Mouse (Mus musculus): ENCODE measurements at regions not wholly inside any gene's neighbourhood (a gene's known extent, or its start where the extent isn't known, plus 50 kb on each side); places are given as distances from the start of the nearest gene placed in this dataset.

DNA sequence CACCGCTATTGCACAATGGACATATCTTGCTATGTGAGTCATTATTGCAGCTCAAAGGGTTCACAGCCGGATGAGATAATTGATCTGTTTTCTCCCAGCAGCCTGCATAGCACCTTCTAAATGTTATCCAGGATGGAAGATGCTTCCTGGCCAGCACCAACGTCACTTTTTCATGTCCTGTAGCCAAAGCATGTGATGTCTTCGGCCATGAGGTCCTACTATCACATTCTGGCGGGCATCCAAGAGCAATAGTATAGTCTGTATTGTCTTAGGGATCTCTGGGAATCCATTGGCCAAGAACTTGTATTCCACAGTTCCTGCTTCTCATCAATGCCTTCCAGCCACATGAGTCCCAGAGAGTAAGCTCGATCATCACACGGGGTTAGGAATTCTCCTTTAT is 70.6 kb downstream of the Npy start:
- DNase-seq (ENCODE audit: low spot score): no peak

DNA sequence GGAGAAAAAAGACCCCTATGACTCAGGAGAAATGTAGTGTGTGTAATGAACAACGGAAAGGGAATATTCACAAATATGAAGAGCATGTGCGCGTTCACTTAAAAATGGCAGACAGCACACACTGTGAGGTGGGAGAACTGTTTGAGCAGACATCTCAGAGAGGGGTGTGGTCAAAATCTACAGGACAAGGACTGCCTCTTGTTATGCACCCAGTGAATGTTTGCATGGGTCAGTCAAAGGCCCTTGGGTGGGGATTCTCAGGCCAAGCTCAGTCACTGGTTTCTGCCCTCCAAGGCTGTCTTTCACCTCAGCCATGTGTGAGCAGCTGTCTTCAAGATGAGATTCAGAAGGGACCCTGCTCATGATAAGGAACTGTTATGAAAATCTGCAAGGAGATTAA is 76.6 kb downstream of the Npy start:
- DNase-seq (ENCODE audit: low spot score): no peak

DNA sequence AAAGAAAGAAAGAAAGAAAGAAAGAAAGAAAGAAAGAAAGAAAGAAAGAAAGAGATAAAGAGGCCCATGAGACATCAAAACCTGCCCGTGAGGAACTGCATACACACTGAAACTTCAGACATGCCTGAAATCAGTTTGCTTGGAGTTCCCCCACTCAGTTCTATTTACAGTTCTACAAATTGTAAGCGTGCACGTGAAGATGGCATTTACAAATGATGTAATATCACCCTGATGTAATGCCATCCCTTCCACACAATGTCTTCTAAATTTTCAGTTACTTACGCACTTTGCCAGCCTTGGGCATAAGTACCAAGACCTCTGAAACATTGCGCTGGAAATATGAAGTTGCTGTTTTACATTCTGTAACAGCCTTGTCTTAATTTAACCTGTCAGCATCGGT is 79.0 kb downstream of the Npy start:
- no peak for DNase-seq (ENCODE audit: low spot score)

DNA sequence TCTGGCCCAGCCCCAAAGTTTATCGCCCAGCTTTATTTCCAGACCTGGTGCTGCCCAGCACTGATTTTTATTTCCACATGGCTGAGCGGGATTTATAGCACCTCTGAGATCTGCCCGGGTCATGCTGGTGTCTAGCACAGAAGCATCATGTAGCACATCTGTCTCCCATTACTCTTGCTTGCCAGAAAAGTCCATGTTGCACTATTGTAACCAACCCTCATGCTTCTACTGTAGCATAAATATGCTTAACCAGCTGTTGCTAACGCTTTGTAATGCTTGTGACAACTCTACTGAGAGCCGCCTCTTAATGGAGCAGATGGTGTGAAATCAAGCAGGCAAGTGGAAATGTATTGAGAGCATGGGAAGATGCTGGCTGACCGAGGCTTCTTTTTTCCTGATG is 81.5 kb downstream of the Npy start:
- no peak for DNase-seq (ENCODE audit: low spot score)

DNA sequence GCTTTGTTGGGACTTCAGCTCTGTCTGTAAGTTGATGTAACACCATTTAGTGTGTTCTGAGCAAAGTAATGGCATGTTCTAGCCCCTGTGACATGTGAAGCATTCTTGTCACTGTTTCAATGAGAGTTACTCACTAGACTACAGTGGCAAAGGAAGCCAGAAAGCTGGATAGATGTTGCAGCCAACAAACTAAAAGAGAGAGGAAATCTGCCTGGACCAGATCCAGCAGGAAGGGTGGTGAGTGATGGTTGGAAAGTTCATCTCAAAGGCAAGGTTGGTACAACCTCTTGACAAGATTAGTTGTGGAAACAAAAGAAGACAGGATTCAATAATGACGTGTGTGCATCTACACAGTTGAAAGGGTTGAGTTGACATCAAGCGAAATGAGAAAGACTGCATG is 83.9 kb downstream of the Npy start:
- DNase-seq (ENCODE audit: low spot score): no peak

DNA sequence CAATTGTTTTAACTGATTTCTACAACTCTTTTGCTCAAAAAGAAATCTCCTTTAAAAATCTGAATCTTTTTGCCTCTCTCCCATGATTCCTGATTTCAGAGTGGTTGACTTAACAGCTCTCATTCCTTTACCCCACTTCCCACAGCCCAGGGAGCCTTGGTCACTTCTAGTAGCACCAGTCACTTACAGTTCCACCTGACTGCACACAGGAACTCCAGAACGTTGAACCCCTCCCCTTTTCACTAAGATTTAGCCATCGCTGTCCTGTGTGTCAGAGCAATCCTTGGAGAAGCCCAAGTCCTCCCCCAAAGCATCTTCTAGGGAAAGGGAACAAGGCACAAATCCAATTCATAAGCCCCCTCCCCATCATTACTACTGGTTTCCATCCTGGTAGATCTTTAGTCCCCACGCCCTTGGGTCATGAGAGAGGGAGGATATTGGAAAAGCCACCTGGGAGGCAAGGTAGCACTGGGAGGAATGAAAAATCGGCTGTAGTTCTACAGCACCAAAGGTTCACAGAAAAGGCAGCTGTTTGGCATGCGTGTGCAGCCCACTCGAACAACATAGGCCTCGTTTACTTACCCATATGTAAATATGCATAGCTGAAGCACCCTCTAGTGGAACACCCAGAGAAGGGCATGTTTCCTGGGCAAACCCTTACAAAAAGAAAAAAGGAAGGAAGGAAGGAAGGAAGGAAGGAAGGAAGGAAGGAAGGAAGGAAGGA is 96.7 kb downstream of the Npy start:
- no peak for DNase-seq (ENCODE audit: low spot score)

DNA sequence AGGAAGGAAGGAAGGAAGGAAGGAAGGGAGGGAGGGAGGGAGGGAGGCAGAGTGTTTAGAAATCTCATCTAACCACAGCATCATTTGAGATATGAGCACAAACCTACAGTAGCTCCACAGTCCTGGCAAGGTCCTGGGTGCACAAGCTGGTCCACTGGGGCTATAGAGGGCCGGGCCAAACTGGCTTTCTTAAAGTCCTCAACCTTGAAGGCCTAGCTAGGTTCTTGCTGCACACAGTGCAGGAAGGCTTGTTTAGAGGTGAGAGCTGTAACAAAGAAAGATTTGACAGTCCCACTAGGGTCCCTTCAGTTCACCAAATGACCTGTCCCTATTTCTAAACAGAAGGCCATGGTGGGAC is 97.3 kb downstream of the Npy start:
- no peak for DNase-seq (ENCODE audit: low spot score)

DNA sequence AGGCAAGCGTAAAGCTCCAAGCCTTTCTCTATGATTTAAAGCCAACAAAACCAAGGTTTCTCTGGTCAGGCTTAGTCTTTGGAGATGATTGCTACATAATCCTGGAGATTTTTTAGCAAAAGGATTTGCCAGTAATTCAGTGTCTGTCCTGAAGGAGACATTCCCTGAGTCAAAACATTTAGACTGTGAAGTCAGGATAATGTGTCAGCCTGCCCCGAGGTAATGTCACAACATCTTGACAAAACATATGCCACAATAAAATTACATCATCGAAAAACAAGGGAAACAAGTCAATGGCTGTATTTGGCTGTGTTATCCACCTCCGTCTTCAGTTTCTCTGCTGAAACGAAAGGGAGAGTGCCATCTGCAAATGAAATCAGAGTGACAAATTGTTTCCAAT is 101.8 kb downstream of the Npy start:
- no peak for DNase-seq (ENCODE audit: low spot score)

DNA sequence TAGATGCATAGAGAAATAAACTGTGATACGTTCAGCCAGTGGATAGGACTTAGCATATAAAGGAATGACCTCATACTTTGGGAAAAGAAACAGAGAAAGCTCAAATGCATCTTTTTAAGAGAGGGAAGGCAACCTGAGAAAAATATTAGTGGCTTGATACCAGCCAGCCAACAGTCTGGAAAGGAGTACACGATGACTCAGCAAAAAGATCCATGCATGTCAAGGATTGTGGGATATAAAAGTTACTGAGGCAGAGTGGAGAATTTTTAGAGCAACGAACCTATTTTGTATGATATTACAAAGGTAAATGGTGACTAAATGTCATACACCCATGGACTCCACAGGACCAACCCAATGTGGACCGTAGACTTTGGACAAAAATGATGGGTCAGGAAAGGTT is 105.6 kb downstream of the Npy start:
- no peak for DNase-seq (ENCODE audit: low spot score)

DNA sequence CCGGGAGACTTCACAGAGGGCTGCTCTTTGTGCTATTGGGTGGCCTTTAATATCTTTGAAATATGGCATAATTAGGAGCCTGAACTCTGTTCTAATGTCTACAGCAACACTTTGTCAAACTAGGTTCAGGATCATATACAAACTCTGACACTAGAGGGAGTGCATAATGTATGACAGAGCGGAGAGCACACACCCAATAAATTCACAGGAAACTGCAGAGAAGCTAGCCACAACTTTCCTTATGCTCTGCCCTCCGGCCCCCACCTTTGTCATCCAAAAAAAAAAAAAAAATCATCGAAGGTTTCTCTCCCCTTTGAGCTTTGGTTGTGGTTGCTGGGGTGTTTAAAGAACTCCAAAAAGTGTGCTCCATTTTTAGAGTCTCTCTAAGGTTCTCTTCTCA is 107.6 kb downstream of the Npy start:
- DNase-seq (ENCODE audit: low spot score): no peak

DNA sequence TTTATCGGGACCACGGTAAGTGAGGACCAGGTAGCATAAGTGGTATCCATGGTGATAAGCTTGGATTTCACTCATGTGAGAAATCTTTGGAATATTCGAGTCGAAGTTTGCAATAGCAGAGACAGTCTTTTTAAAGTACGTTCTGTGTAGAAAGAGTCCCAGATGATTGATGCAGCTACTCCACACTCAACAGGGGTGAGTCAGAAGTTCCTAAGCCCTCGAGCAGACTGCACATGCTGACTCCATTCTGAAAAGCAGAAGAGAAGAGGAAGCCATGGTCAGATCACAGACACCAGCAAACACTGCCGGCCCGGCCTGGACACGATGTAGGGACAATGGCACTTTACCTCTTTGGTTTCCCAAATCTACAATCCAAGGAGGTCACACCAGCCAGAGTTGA is 120.6 kb downstream of the Npy start:
- DNase-seq (ENCODE audit: low spot score): no peak

DNA sequence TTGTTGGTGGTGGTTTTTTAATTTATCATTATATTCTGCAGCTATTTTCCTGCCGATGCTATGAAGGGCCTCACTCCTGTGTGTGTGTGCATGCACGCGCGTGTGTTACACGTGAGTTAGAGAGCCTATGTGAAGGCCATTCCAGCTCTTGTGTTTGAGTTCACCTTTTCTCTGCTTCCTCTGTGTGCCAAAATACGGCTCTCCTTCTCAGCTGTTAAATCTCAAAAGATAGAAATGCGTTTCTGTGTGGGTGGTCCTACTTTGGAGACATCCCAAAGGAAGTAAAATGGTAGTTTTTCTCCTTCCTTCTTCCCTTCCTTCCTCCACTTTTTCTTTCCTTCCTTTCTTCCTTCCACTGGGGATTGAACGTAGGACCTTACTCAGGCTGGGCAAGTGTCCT is 136.4 kb downstream of the Npy start:
- DNase-seq (ENCODE audit: low spot score): no peak

DNA sequence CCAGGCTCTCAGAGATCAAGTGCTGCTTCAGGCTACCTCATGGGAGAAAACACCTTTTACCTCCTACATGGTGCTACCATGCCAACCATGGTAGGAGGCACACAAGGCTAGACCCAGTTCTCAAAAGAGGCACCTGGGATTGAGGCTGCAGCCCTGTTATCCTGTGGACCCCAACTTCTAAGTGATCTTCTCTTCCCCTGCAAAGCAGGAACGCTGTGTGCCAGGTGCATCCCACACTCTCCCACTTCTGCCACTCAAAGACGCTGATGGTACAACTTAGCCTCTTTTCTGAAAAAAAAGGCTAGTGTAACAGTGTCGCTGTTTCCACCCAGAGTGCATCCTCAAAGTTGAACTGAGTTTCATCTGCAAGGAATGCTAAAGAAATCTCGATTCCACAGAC is 138.7 kb downstream of the Npy start:
- no peak for DNase-seq (ENCODE audit: low spot score)

DNA sequence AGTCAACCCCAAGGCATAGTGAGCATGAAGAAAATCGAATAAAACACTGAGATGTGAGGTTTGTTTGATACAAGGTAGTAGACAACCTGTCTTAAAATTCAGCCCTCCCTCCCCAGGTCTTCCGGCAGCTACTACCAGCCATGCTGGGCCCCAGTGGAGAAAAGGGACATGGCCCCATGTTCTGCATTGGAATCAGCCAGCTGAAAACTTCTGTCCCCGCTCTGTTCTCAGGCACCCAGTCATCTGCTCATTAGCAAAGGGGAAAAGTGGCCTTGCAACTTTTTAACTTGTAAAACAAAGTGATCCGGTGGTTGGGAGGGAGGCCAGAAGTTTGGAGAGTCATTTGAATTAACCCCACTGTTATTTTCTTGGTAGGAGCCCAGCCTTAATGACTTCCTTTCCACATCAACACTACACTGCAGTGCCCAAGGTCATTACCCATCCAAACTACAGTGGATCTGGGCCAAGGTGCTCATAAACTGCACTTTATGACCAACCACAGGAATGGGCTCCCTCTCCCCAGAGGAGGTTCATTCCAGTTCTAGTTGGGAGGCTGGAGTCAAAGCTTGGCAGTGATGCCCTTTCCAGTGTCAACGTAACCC is 143.5 kb downstream of the Npy start:
- no peak for DNase-seq (ENCODE audit: low spot score)

DNA sequence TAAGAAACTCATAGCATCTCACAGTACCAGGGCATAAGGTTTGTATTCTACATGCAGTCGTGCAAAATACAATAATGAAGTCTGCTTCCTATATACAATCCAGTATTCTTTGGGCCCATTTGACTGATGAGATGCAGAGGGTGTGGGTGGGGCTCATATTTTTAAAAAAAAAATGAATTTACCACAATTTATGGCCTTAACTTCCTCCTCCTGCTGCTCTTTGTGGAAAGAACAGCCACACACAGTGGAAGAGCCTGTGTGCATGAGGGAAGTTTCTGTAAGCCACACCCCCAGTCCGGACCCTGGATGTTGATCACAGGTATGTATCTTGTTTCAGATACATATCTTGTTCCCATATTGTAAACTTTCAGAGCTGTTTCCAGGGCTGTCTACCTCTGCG is 143.5 kb upstream of the Mpp6 start:
- no peak for DNase-seq (ENCODE audit: low spot score)

DNA sequence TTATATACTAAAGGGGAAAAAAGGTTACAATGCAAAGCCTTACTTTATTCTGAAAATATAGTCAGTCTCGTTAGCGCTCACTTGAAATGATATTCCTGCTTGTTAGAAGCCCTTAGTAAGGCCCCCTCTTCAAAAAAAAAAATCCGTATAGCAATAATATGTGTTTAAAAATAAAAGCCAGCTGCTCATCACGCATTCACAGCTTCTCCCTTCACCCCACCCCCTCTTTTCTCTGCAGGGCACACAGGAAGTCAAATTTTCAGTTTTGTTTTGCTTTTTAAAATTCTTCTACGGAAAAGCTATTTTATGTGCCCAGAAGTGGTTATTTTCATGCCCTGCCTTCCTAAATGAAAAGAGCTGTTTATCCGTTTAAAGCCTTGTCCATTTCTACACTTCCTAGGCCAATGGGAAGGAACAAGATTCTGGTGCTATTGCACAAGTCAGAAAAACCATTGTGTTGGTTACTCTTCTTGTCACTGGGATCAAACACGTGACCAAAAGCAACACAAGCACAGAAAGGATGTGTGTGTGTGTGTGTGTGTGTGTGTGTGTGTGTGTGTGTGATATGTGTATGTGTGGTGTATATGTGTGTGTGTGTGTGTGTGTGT is 136.7 kb upstream of the Mpp6 start:
- DNase-seq (ENCODE audit: low spot score): no peak

DNA sequence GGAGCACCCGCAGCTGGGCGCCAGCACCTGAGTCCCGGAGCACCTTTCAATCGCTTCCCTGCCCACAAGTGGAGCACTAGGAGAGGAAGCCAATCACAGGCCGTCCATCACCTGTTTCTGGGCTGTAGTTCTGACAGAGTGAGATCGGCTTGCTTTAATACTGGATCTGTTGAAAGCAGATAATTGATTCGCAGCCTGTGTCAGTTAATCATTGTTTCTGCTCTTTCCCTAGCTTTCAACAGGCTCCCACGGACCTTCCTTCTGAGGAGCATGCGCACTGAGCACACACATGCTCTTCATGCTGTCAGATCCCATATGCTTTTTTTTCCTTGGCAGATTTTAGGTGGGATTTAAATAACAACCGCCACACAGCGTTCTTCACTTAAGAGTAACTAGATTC is 132.3 kb upstream of the Mpp6 start:
- no peak for DNase-seq (ENCODE audit: low spot score)

DNA sequence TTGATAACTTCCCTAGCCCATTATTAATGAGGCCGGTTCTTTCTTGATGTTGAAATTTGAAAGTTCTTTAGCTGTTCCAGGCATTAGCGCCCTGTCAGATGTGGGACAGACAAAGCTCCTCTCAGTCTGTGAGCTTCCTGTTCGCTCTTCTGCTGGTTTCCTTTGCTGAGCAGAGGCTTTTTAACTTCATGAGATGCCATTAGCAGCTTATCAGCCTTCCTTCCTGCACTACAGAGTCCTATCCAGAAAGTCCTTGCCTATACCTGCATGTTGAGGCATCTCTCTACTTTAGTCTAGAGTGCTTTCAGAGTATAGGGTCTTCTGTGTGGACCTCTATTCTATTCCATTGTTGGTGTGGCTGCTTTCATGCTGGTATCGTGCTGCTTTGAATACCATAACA is 126.3 kb upstream of the Mpp6 start:
- DNase-seq (ENCODE audit: low spot score): no peak

DNA sequence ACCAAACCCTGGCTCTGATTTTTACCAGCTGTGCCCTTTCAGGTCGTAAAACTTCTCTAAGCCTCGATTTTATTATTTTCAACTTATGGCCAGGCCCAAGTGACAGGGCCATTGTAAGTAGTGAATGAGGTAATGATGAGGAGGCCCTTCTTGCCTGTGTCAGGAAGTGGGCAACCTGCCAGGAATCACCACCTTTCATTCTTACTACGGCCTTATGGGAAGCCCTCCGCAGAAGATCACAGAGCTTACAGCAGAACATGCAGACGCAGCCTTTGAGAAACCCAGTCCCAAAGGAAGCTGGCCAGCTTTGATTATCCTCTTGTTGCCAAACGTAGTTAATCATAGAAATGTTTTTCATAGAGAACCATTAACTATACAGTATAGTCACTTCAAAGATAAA is 124.9 kb upstream of the Mpp6 start:
- DNase-seq (ENCODE audit: low spot score): no peak

DNA sequence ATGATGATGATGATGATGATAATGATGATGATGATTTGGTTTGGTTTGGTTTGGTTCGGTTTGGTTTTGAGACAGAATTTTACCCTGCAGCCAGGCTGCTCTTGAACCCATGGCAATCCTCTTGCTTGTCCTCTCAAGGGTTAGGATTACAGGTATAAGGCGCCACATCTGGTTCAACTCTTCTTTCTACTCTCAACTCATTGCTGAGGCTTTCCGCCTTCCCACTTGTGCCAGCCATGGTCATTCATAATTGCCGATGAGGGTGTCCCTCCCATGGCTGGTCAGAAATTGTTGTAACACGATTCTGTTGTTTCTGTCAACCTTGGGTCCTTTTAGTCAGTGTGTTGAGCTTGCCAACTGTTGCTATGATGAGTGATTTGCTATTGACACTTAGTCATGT is 122.9 kb upstream of the Mpp6 start:
- no peak for DNase-seq (ENCODE audit: low spot score)

DNA sequence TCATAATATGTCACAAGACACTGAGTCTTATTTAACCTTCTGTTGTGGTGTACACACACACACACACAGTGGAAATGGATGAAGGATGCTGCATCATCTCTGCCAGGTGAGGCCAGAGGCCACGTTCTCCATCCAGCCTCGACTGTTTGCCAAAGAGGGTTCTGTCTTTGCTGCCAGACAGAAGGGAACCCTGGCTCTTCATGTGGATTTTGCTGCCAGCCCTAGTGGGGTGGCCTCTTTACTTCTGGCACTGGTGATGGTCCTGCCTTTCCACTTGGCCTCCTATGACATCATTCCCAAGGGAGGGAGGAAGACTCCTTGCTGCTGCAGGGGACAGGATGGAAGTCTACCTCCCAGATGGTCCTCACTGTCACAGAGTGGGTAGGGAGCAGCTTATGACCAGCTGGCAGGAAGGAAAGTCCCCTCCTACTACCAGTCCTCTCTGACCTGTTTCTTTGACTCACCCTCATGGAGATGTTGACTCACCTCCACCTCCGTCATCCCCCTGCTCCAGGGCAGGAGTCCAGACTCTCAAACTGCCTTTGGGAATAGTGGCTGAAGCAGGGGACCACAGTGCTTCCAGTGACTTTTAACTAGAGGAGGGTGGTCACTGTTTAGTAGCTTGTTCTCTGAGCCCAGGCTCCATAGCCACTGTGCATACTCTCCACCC is 122.4 kb upstream of the Mpp6 start:
- no peak for DNase-seq (ENCODE audit: low spot score)

DNA sequence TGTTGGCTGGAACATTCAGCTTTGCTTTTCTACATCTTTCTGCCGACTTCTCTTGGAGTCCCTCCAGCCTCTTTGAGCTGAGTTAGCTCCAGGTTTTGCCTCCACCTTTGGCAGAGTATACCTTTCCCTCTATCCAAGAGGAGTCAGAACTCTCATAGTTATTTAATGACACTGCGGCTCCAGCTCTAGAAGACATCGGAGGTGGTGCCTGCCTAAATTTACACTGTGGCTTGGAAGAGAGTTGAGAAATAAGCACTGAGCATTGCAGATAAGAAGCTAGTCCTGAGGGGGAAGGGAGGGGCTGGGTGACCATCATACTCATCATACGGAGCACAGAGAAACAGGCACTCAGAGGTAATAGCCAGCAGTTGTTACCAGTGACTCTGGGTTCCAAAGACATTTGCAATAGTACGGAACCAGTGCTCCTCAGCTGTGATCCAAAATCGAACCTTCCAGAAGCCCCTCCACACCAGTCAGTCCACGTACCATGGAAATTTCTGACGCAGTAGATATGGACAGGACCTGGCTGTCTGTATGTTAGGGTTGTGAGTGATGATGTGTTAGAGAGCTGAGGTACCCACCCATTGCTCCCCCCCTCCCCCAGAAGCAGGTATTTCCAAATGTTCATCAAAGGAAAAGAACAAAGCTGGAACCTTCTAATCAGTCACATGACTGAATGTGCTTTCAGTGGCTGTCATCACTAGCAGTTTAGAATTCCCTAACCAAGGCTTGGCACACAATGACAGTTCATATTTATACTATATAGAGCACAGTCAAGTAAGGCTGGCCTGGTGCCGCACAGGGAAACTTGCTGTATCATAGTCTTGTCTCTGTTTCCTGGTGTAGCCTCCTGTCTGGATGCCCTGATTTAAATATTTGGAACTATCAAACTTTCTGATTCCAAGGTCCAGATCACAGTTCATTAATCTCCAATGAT is 120.2 kb upstream of the Mpp6 start:
- DNase-seq (ENCODE audit: low spot score): no peak

DNA sequence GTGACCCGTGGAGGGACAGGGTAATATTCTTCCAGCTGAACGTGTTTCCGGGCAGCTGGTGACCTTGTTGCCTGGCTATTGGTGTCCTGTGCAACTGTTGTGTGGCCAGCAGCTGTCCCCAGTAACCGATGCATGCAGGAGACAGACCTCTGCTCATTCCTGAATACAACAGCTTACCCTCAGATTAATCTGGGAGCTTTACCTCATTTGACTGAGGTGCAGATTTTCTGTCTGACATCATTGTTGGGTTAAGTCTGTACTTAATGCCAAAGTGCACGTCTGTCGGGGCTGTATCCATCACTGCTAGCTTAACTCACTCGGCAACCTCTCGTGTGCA is 119.6 kb upstream of the Mpp6 start:
- no peak for DNase-seq (ENCODE audit: low spot score)
